Comparison of ENCODE assay signal across 21 mouse cellular contexts in the genomic region with DNA sequence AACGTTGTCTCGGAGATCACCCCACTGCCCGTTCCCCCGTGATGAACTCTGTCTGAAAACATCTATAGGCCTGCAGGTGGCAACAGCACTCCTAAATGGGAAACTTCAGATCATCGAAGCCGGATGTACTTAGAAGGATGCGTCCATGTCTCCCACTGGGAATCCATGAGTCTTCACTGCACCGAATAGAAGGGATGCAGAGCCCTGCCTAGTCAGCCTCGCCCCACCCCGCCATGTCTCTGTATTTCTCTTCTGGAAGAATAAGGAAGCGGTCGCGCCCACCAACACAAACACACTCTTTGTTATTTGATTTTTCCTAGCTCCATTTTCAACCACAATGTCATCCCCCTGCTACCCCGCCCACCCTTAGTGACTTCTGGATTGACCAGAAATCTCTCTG.
"Had no signal": no experiment of that assay in that cellular context is flagged by ENCODE, and none has a peak within 500 bp of the region (broad histone marks: within the 10 kb centered on the region; RNA-seq: fewer than 3 reads in every experiment).

No protein-coding gene starts in this region.

- H3K4me1 ChIP-seq: kidney, embryonic 15.5 days; lung, embryonic 15.5 days; neural tube, embryonic 12.5 days; stomach, embryonic 15.5 days had no signal

- H3K27ac ChIP-seq: kidney, embryonic 15.5 days; left cerebral cortex, adult 2 months; liver, embryonic 15.5 days; lung, embryonic 15.5 days; midbrain, embryonic 10.5 days; midbrain, embryonic 13.5 days; neural tube, embryonic 12.5 days; neural tube, embryonic 15.5 days; stomach, embryonic 15.5 days had no signal

- H3K36me3 ChIP-seq: kidney, embryonic 15.5 days; liver, embryonic 15.5 days; lung, embryonic 15.5 days; midbrain, embryonic 10.5 days; midbrain, embryonic 13.5 days; neural tube, embryonic 12.5 days; neural tube, embryonic 15.5 days; stomach, embryonic 15.5 days had no signal

- H3K27me3 ChIP-seq: kidney, embryonic 15.5 days; liver, embryonic 15.5 days; lung, embryonic 15.5 days; megakaryocyte, embryonic 14.5 days; midbrain, embryonic 13.5 days; neural tube, embryonic 12.5 days; neural tube, embryonic 15.5 days; stomach, embryonic 15.5 days had no signal

- ATAC-seq: midbrain, embryonic 13.5 days had no signal

- H3K9me3 ChIP-seq: kidney, embryonic 15.5 days; liver, embryonic 15.5 days; lung, embryonic 15.5 days; midbrain, embryonic 10.5 days; midbrain, embryonic 13.5 days; neural tube, embryonic 12.5 days; neural tube, embryonic 15.5 days; stomach, embryonic 15.5 days had no signal

- H3K9ac ChIP-seq: kidney, embryonic 15.5 days; liver, embryonic 15.5 days; lung, embryonic 15.5 days; midbrain, embryonic 13.5 days; neural tube, embryonic 12.5 days; neural tube, embryonic 15.5 days; stomach, embryonic 15.5 days had no signal

- DNase-seq: kidney, adult 8-10 months; kidney, postnatal 10 days; kidney, postnatal 36 days; lung, adult 18-20 months; lung, postnatal 10 days; lung, postnatal 36 days; retina, postnatal 1 day; right cerebral cortex, postnatal 25 days; spleen, adult 18-20 months; thymus, postnatal 25 days had no signal

- H3K4me2 ChIP-seq: kidney, embryonic 15.5 days; liver, embryonic 11.5 days; liver, embryonic 15.5 days; lung, embryonic 15.5 days; midbrain, embryonic 13.5 days; neural tube, embryonic 12.5 days; neural tube, embryonic 15.5 days; stomach, embryonic 15.5 days had no signal

- H3K4me3 ChIP-seq: kidney, embryonic 15.5 days; left cerebral cortex, adult 2 months; liver, embryonic 15.5 days; lung, embryonic 15.5 days; megakaryocyte, embryonic 14.5 days; midbrain, embryonic 10.5 days; midbrain, embryonic 13.5 days; neural tube, embryonic 12.5 days; neural tube, embryonic 15.5 days; stomach, embryonic 15.5 days had no signal
